13 mouse cellular contexts compared by ENCODE assay signal in genomic region chr9:64814273-64814672, GRCm38 (mm10). TPM values are rescaled to one million over a fixed set of nuclear protein-coding genes. Genes with fewer than 3 reads are reported as not detected.
A peak's percentile ranks its signal among the peaks of the same experiment; 100 is the strongest.
DNase-seq lines count a peak whose midpoint lies in the region; ATAC-seq and TF ChIP-seq lines count a peak whose summit lies in the region.
"Had no signal": no experiment of that assay in that cellular context is flagged by ENCODE, and none has a peak within 500 bp of the region (broad histone marks: within the 10 kb centered on the region; RNA-seq: fewer than 3 reads in every experiment).

No protein-coding gene starts in this region.

- no peak overlapping the region for H3K27ac ChIP-seq in hindbrain, postnatal 0 days
- H3K27ac ChIP-seq in hindbrain, embryonic 16.5 days (ENCODE audit: low read depth, low read length), result no peak overlapping the region
- peak overlapping the region; percentile 81 for H3K27ac ChIP-seq in liver, embryonic 16.5 days (ENCODE audit: low read length)
- H3K27ac ChIP-seq: limb, embryonic 12.5 days had no signal

- no peak overlapping the region for H3K9ac ChIP-seq in hindbrain, postnatal 0 days (replicated peaks; ENCODE audit: low read length)
- H3K9ac ChIP-seq in hindbrain, embryonic 16.5 days (ENCODE audit: low read depth, low read length), result no peak overlapping the region
- H3K9ac ChIP-seq in liver, embryonic 16.5 days (ENCODE audit: low read depth, low read length), result peak overlapping the region; percentile 35
- H3K9ac ChIP-seq: limb, embryonic 12.5 days had no signal

- H3K36me3 ChIP-seq in hindbrain, postnatal 0 days (ENCODE audit: insufficient read depth, low read length), result no peaks in the 10 kb centered on the region
- H3K36me3 ChIP-seq in hindbrain, embryonic 16.5 days (ENCODE audit: control insufficient read depth, insufficient read depth, low read length), result no peaks in the 10 kb centered on the region
- peaks cover 2% of the 10 kb centered on the region; the same call in 1 of the 2 replicates for H3K36me3 ChIP-seq in liver, embryonic 16.5 days (ENCODE audit: control insufficient read depth, insufficient read depth)
- H3K36me3 ChIP-seq: limb, embryonic 12.5 days had no signal

- H3K9me3 ChIP-seq in hindbrain, postnatal 0 days (ENCODE audit: low read length), result no peaks in the 10 kb centered on the region
- no peaks in the 10 kb centered on the region for H3K9me3 ChIP-seq in hindbrain, embryonic 16.5 days (ENCODE audit: control insufficient read depth, low read length)
- H3K9me3 ChIP-seq in liver, embryonic 16.5 days (replicated peaks; ENCODE audit: control insufficient read depth, low read length), result no peaks in the 10 kb centered on the region
- H3K9me3 ChIP-seq: limb, embryonic 12.5 days had no signal

- no peak overlapping the region for H3K4me3 ChIP-seq in hindbrain, postnatal 0 days (ENCODE audit: low read length)
- no peak overlapping the region for H3K4me3 ChIP-seq in hindbrain, embryonic 16.5 days (ENCODE audit: low read length)
- peak overlapping the region; percentile 26 for H3K4me3 ChIP-seq in liver, embryonic 16.5 days (ENCODE audit: low read depth, low read length)
- H3K4me3 ChIP-seq: limb, embryonic 12.5 days had no signal

- H3K4me1 ChIP-seq in hindbrain, postnatal 0 days (ENCODE audit: insufficient read depth, low read length), result peaks cover 4% of the 10 kb centered on the region; the same call in 1 of the 2 replicates
- peaks cover 7% of the 10 kb centered on the region; the same call in 1 of the 2 replicates for H3K4me1 ChIP-seq in hindbrain, embryonic 16.5 days (ENCODE audit: control insufficient read depth, insufficient read depth, low read depth, low read length)
- H3K4me1 ChIP-seq in liver, embryonic 16.5 days (ENCODE audit: control insufficient read depth, low read depth, low read length), result peaks cover 36% of the 10 kb centered on the region

- DNase-seq in hindbrain, postnatal 0 days (ENCODE audit: low spot score), result peak; percentile 7
- DNase-seq in lung, postnatal 36 days, result peak; percentile 35
- no peak for DNase-seq in lung, postnatal 4 days
- peak; percentile 50 for DNase-seq in brain, adult 2 months (ENCODE audit: low read depth, low spot score)
- DNase-seq in spleen, postnatal 10 days (ENCODE audit: low spot score in 2 of 2), result no peak
- DNase-seq in right cerebral cortex, postnatal 10 days (ENCODE audit: low spot score in 2 of 2), result no peak
- DNase-seq: cerebellum, adult 9-11 months; heart, postnatal 10 days; kidney, postnatal 10 days had no signal

- H3K4me2 ChIP-seq in hindbrain, postnatal 0 days (ENCODE audit: low read depth, low read length), result no peak overlapping the region
- H3K4me2 ChIP-seq in hindbrain, embryonic 16.5 days (ENCODE audit: low read length), result no peak overlapping the region
- H3K4me2 ChIP-seq in liver, embryonic 16.5 days (ENCODE audit: low read depth, low read length), result peak overlapping the region; percentile 54
- H3K4me2 ChIP-seq: limb, embryonic 12.5 days had no signal

- peak; percentile 44 for TF ChIP-seq CTCF in hindbrain, postnatal 0 days (IDR thresholded peaks at IDR 0.05; ENCODE audit: low read depth)

- H3K27me3 ChIP-seq in hindbrain, postnatal 0 days (ENCODE audit: insufficient read depth, low read length), result no peaks in the 10 kb centered on the region
- H3K27me3 ChIP-seq in hindbrain, embryonic 16.5 days (replicated peaks; ENCODE audit: control insufficient read depth, insufficient read depth, low read length), result no peaks in the 10 kb centered on the region
- no peaks in the 10 kb centered on the region for H3K27me3 ChIP-seq in liver, embryonic 16.5 days (ENCODE audit: control insufficient read depth, insufficient read depth, low read depth, low read length)
- H3K27me3 ChIP-seq: limb, embryonic 12.5 days had no signal

- 80% methylated on average over 6 of the region's 6 CpGs for WGBS in hindbrain, postnatal 0 days
- WGBS in hindbrain, embryonic 16.5 days, result 75% methylated on average over 6 of the region's 6 CpGs
- 62% methylated on average over 6 of the region's 6 CpGs for WGBS in liver, embryonic 16.5 days (ENCODE audit: insufficient replicate concordance)

- ATAC-seq in hindbrain, postnatal 0 days, result no peak
- ATAC-seq in hindbrain, embryonic 16.5 days, result no peak
- ATAC-seq in liver, embryonic 16.5 days (ENCODE audit: low read depth), result peak; percentile 15
- ATAC-seq: inflammation-experienced regulatory T-cells, adult 6 months had no signal

RNA-seq across cellular contexts. Expression of gene Dennd4a, which starts 3.1 kb away (rescaled TPM):
- total RNA-seq in hindbrain, postnatal 0 days (2014; rRNA removed), result 15.4 and 17.6 TPM in 2 replicates
- polyA plus RNA-seq in hindbrain, postnatal 0 days (2015; fragmentation: Nextera tagmentation; extraction: Ambion mirVana), result 7.0 and 8.8 TPM in 2 replicates
- 9.2 and 9.3 TPM in 2 replicates for polyA plus RNA-seq in hindbrain, embryonic 16.5 days (2015; fragmentation: Nextera tagmentation; extraction: Ambion mirVana)
- 40.8 and 42.3 TPM in 2 replicates for polyA plus RNA-seq in liver, embryonic 16.5 days (2015; fragmentation: Nextera tagmentation; extraction: Ambion mirVana)

Comparison
In these comparisons a context has a peak if more than half of its experiments do, and no peak if none do; other contexts are left out.
1. DNase-seq: peak in hindbrain, postnatal 0 days (single experiment), lung, postnatal 36 days (single experiment) and brain, adult 2 months (single experiment); none in lung, postnatal 4 days (0 of 2), spleen, postnatal 10 days (0 of 2) and right cerebral cortex, postnatal 10 days (0 of 2).